ENCODE assay signal across 35 mouse cellular contexts in the genomic region with DNA sequence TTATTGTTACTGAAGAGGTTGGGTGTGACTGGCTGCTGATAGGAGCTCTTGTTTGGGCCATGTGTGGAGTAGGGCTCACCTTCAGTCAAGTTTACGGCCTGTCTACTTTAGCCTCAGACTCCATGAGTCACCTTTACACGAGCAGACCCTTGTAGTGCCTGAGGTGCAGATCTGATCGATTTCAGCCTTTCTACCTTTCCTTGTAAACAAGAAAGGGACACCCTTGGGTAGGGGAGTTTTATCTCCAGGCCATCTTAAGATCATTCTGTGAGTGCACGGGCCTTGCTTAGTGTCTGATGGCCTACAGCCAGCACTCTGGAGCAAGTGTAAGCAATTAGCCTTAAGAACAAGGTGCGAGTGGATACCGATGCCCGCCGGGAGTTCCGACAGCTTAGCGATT. TPM values are rescaled to one million over a fixed set of nuclear protein-coding genes. Genes with fewer than 3 reads are reported as not detected.
DNase-seq lines count a peak whose midpoint lies in the region; ATAC-seq and TF ChIP-seq lines count a peak whose summit lies in the region.
"Had no signal": no experiment of that assay in that cellular context is flagged by ENCODE, and none has a peak within 500 bp of the region (broad histone marks: within the 10 kb centered on the region; RNA-seq: fewer than 3 reads in every experiment).

No protein-coding gene starts in this region.

- H3K4me3 ChIP-seq in lung, postnatal 0 days (ENCODE audit: low read depth, low read length) = no peak overlapping the region
- peak overlapping the region; percentile 74 for H3K4me3 ChIP-seq in testis, adult 2 months (ENCODE audit: control insufficient read depth, low read depth, low read length)
- H3K4me3 ChIP-seq: embryonic facial prominence, embryonic 12.5 days; embryonic facial prominence, embryonic 15.5 days; erythroblast, embryonic 14.5 days; forebrain, embryonic 12.5 days; forebrain, embryonic 15.5 days; heart, adult 2 months; heart, embryonic 10.5 days; heart, embryonic 13.5 days had no signal

- H3K4me1 ChIP-seq in lung, postnatal 0 days (ENCODE audit: insufficient read depth, low read depth, low read length) = no peaks in the 10 kb centered on the region
- H3K4me1 ChIP-seq in testis, adult 2 months (ENCODE audit: control insufficient read depth, insufficient read depth, low read length) = peaks cover 6% of the 10 kb centered on the region
- H3K4me1 ChIP-seq: forebrain, embryonic 15.5 days had no signal

- no peak overlapping the region for H3K4me2 ChIP-seq in lung, postnatal 0 days (replicated peaks; ENCODE audit: low read depth, low read length)
- H3K4me2 ChIP-seq: embryonic facial prominence, embryonic 12.5 days; embryonic facial prominence, embryonic 15.5 days; forebrain, embryonic 12.5 days; forebrain, embryonic 15.5 days; heart, embryonic 13.5 days; hindbrain, embryonic 14.5 days had no signal

- H3K27me3 ChIP-seq in lung, postnatal 0 days (replicated peaks; ENCODE audit: insufficient read depth, low read length) = no peaks in the 10 kb centered on the region
- no peaks in the 10 kb centered on the region for H3K27me3 ChIP-seq in testis, adult 2 months (ENCODE audit: control insufficient read depth, insufficient read depth, low read length)
- H3K27me3 ChIP-seq: Patski had no signal

- no peak overlapping the region for H3K9ac ChIP-seq in lung, postnatal 0 days (replicated peaks; ENCODE audit: low read depth)
- H3K9ac ChIP-seq: embryonic facial prominence, embryonic 12.5 days; embryonic facial prominence, embryonic 15.5 days; forebrain, embryonic 12.5 days; forebrain, embryonic 15.5 days; heart, embryonic 13.5 days; hindbrain, embryonic 14.5 days had no signal

- H3K9me3 ChIP-seq in lung, postnatal 0 days (ENCODE audit: low read length) = no peaks in the 10 kb centered on the region
- H3K9me3 ChIP-seq: embryonic facial prominence, embryonic 12.5 days; embryonic facial prominence, embryonic 15.5 days; forebrain, embryonic 12.5 days; forebrain, embryonic 15.5 days; G1E; heart, embryonic 10.5 days; heart, embryonic 13.5 days had no signal

- 19% methylated on average over 10 of the region's 10 CpGs for WGBS in lung, postnatal 0 days

- TF ChIP-seq EP300 in lung, postnatal 0 days (IDR thresholded peaks at IDR 0.05) = no peak

- no peak for TF ChIP-seq POLR2A in testis, adult 2 months (IDR thresholded peaks at IDR 0.05; ENCODE audit: control insufficient read depth, low read depth, low read length)

- H3K36me3 ChIP-seq in lung, postnatal 0 days (ENCODE audit: insufficient read depth, low read length) = no peaks in the 10 kb centered on the region
- H3K36me3 ChIP-seq in testis, adult 2 months (ENCODE audit: control insufficient read depth, insufficient read depth, low read length) = no peaks in the 10 kb centered on the region
- H3K36me3 ChIP-seq: embryonic facial prominence, embryonic 12.5 days; embryonic facial prominence, embryonic 15.5 days; forebrain, embryonic 12.5 days; forebrain, embryonic 15.5 days; G1E; heart, embryonic 10.5 days; heart, embryonic 13.5 days had no signal

- TF ChIP-seq CTCF in lung, postnatal 0 days (IDR thresholded peaks at IDR 0.05) = no peak
- TF ChIP-seq CTCF in testis, adult 2 months (IDR thresholded peaks at IDR 0.05; ENCODE audit: control insufficient read depth, insufficient read depth, insufficient replicate concordance, low read depth, low read length) = no peak

- DNase-seq in lung, postnatal 0 days (ENCODE audit: low spot score) = no peak
- DNase-seq in lung, adult 18-20 months = no peak
- no peak for DNase-seq in testis, postnatal 10 days (ENCODE audit: low spot score)
- peak; percentile 67 for DNase-seq in R1 (ENCODE audit: low read depth, low spot score)
- no peak for DNase-seq in natural killer cell, adult 2 months (ENCODE audit: low spot score in 2 of 2)
- DNase-seq: adrenal gland, postnatal 10 days; adrenal gland, postnatal 36 days; cerebellum, adult 18-20 months; cerebellum, adult 9-11 months; cerebellum, postnatal 25 days; gastrocnemius, postnatal 36 days; heart, adult 2 months; heart, postnatal 14 days; heart, postnatal 4 days had no signal

- no peak overlapping the region for H3K27ac ChIP-seq in lung, postnatal 0 days (ENCODE audit: low read length)
- no peak overlapping the region for H3K27ac ChIP-seq in testis, adult 2 months (ENCODE audit: control insufficient read depth, insufficient read depth, low read depth, low read length)
- H3K27ac ChIP-seq: embryonic facial prominence, embryonic 12.5 days; embryonic facial prominence, embryonic 15.5 days; forebrain, embryonic 12.5 days; forebrain, embryonic 15.5 days; heart, adult 2 months; heart, embryonic 10.5 days; heart, embryonic 13.5 days; hindbrain, embryonic 14.5 days; hindbrain, postnatal 0 days had no signal

- ATAC-seq in lung, postnatal 0 days = peak; percentile 33; the same call in 1 of the 2 replicates
- ATAC-seq in erythroblast, adult 5-6 weeks (replicated peaks; ENCODE audit: low FRiP score, poor library complexity, severe bottlenecking) = no peak
- ATAC-seq: activated CD4-positive, CD25-positive, alpha-beta regulatory T cell, adult 4 months; forebrain, embryonic 15.5 days; hindbrain, postnatal 0 days; inflammation-experienced regulatory T-cells, adult 6 months; Patski had no signal

RNA-seq across cellular contexts. Expression of gene Pou5f1, which starts 1.1 kb away (rescaled TPM):
- polyA plus RNA-seq in lung, postnatal 0 days (2015; fragmentation: Nextera tagmentation; extraction: Ambion mirVana) = 0.13 TPM in 1 of 2 replicates, not detected in the other
- polyA plus RNA-seq in testis, adult 2 months (2012; rRNA removed) = 9.6 and 11.1 TPM in 2 replicates
- 1.0 TPM in 1 of 2 replicates, not detected in the other for total RNA-seq in erythroblast, adult 5-6 weeks (2015; ENCODE audit: low replicate concordance)
- total RNA-seq in erythroblast, adult 5-6 weeks (2017; ENCODE audit: low replicate concordance) = not detected in 2 replicates
- total RNA-seq: common myeloid progenitor, adult 5-6 weeks; gastrocnemius, adult 8-10 months; gastrocnemius, postnatal 36 days; granulocyte monocyte progenitor cell, adult 5-6 weeks; heart, adult 2 months; heart, postnatal 14 days; heart, postnatal 4 days; hindbrain, postnatal 0 days had no signal
- polyA plus RNA-seq: embryonic facial prominence, embryonic 12.5 days; embryonic facial prominence, embryonic 15.5 days; forebrain, embryonic 15.5 days; G1E; heart, adult 2 months; heart, embryonic 13.5 days; heart, embryonic 16.5 days; hindbrain, embryonic 11.5 days; hindbrain, embryonic 14.5 days; hindbrain, postnatal 0 days; Patski had no signal

RNA-seq across cellular contexts. Expression of gene Tcf19, which starts 9.7 kb away (rescaled TPM):
- 14.2 and 17.4 TPM in 2 replicates for polyA plus RNA-seq in lung, postnatal 0 days (2015; fragmentation: Nextera tagmentation; extraction: Ambion mirVana)
- 2.5 and 2.6 TPM in 2 replicates for polyA plus RNA-seq in testis, adult 2 months (2012; rRNA removed)
- 18.4 and 30.3 TPM in 2 replicates for total RNA-seq in erythroblast, adult 5-6 weeks (2015; ENCODE audit: low replicate concordance)
- 18.8 and 19.0 TPM in 2 replicates for total RNA-seq in erythroblast, adult 5-6 weeks (2017; ENCODE audit: low replicate concordance)

RNA-seq across cellular contexts. Expression of gene Cchcr1, which starts 10.0 kb away (rescaled TPM):
- polyA plus RNA-seq in lung, postnatal 0 days (2015; fragmentation: Nextera tagmentation; extraction: Ambion mirVana) = 5.1 and 5.9 TPM in 2 replicates
- 294 and 295 TPM in 2 replicates for polyA plus RNA-seq in testis, adult 2 months (2012; rRNA removed)
- 4.2 and 9.4 TPM in 2 replicates for total RNA-seq in erythroblast, adult 5-6 weeks (2015; ENCODE audit: low replicate concordance)
- total RNA-seq in erythroblast, adult 5-6 weeks (2017; ENCODE audit: low replicate concordance) = 25.9 and 66.8 TPM in 2 replicates

RNA-seq across cellular contexts. Expression of gene Psors1c2, which starts 26.1 kb away (rescaled TPM):
- not detected in 2 replicates for polyA plus RNA-seq in lung, postnatal 0 days (2015; fragmentation: Nextera tagmentation; extraction: Ambion mirVana)
- polyA plus RNA-seq in testis, adult 2 months (2012; rRNA removed) = 2.5 and 3.6 TPM in 2 replicates
- total RNA-seq in erythroblast, adult 5-6 weeks (2015; ENCODE audit: low replicate concordance) = 1.3 TPM in 1 of 2 replicates, not detected in the other
- not detected in 2 replicates for total RNA-seq in erythroblast, adult 5-6 weeks (2017; ENCODE audit: low replicate concordance)
- total RNA-seq: adrenal gland, adult 18-20 months; adrenal gland, postnatal 10 days; adrenal gland, postnatal 36 days; common myeloid progenitor, adult 5-6 weeks; gastrocnemius, adult 8-10 months; gastrocnemius, postnatal 36 days; granulocyte monocyte progenitor cell, adult 5-6 weeks; heart, adult 2 months; heart, postnatal 14 days; heart, postnatal 4 days; hindbrain, postnatal 0 days had no signal
- polyA plus RNA-seq: activated CD4-positive, CD25-positive, alpha-beta regulatory T cell, adult 4 months; heart, adult 2 months had no signal

RNA-seq across cellular contexts. Expression of gene H2-Q10, which starts 37.0 kb away (rescaled TPM):
- polyA plus RNA-seq in lung, postnatal 0 days (2015; fragmentation: Nextera tagmentation; extraction: Ambion mirVana) = 1.5 and 2.0 TPM in 2 replicates
- polyA plus RNA-seq in testis, adult 2 months (2012; rRNA removed) = 0.19 and 0.33 TPM in 2 replicates
- 0.84 and 8.3 TPM in 2 replicates for total RNA-seq in erythroblast, adult 5-6 weeks (2015; ENCODE audit: low replicate concordance)
- total RNA-seq in erythroblast, adult 5-6 weeks (2017; ENCODE audit: low replicate concordance) = 1.0 and 2.5 TPM in 2 replicates
- total RNA-seq: hindbrain, postnatal 0 days had no signal
- polyA plus RNA-seq: G1E; hindbrain, embryonic 14.5 days had no signal

Comparison
In these comparisons a context has a peak if more than half of its experiments do, and no peak if none do; other contexts are left out.
1. RNA of gene Cchcr1, which starts 10.0 kb away (polyA plus RNA-seq): 294 to 295 TPM in testis, adult 2 months; 5.1 to 5.9 TPM in lung, postnatal 0 days; every median in the first group is over 10 times any median in the second.